9 mouse cellular contexts compared by ENCODE assay signal in the genomic region with DNA sequence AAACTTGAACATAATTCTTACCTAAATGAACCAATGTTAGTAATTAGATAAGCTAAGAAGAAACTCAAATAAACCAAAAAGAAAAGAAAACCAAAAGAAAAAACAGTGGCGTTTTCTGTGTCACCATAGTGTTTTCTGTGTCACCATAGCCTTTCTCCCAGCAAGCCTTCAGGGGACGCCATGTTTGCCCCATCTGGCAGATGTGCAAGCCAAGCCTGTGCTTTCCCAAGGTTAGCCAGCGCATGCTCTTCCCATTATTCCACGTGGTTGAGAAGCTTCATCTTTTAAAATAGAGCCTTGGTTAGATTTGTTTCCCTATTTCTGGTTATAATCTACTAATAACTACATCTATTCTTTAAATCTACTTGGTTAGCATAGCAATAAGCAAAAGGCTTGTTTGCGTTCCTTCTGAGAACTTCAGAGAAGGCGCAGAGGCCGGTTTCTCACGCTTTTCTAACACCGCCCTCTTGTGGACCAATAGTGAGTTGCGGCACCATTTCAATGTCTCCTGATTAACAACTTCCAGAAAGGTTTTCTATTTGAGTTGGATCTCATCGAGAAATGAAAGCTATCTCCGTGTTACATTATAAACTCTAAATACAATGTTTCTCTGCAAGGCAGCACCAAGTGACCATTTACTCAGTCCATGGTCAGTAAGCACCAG. TPM values are rescaled to one million over a fixed set of nuclear protein-coding genes. Genes with fewer than 3 reads are reported as not detected.
A peak's percentile ranks its signal among the peaks of the same experiment; 100 is the strongest.
DNase-seq lines count a peak whose midpoint lies in the region; ATAC-seq and TF ChIP-seq lines count a peak whose summit lies in the region.
"Had no signal": no experiment of that assay in that cellular context is flagged by ENCODE, and none has a peak within 500 bp of the region (broad histone marks: within the 10 kb centered on the region; RNA-seq: fewer than 3 reads in every experiment).

No protein-coding gene starts in this region.

- no peak overlapping the region for H3K4me2 ChIP-seq in intestine, postnatal 0 days (replicated peaks; ENCODE audit: low read depth)
- H3K4me2 ChIP-seq in intestine, embryonic 15.5 days (replicated peaks) = no peak overlapping the region

- no peak for ATAC-seq in intestine, postnatal 0 days
- no peak for ATAC-seq in intestine, embryonic 15.5 days
- ATAC-seq in megakaryocyte-erythroid progenitor cell, adult 5-6 weeks (replicated peaks; ENCODE audit: low FRiP score, low TSS enrichment, poor library complexity, severe bottlenecking) = peak; percentile 69

- no peaks in the 10 kb centered on the region for H3K27me3 ChIP-seq in intestine, postnatal 0 days (replicated peaks; ENCODE audit: control insufficient read depth, insufficient read depth, low read length)
- no peaks in the 10 kb centered on the region for H3K27me3 ChIP-seq in intestine, embryonic 15.5 days (replicated peaks)

- no peak overlapping the region for H3K27ac ChIP-seq in intestine, postnatal 0 days (ENCODE audit: low read depth, low read length)
- H3K27ac ChIP-seq in intestine, embryonic 15.5 days = no peak overlapping the region

- no peaks in the 10 kb centered on the region for H3K4me1 ChIP-seq in intestine, postnatal 0 days (replicated peaks; ENCODE audit: control insufficient read depth, insufficient read depth, low read length)
- no peaks in the 10 kb centered on the region for H3K4me1 ChIP-seq in intestine, embryonic 15.5 days (replicated peaks)

- H3K4me3 ChIP-seq in intestine, postnatal 0 days (ENCODE audit: low read depth, low read length) = no peak overlapping the region
- no peak overlapping the region for H3K4me3 ChIP-seq in intestine, embryonic 15.5 days (replicated peaks)

- peak; percentile 36 for DNase-seq in Muller cell, postnatal 12 days (ENCODE audit: inconsistent ontology term)
- DNase-seq in cerebellum, postnatal 25 days = peak; percentile 67 to 83
- peak; percentile 22 for DNase-seq in gastrocnemius, postnatal 25 days
- DNase-seq in layer of hippocampus, adult 9-11 months = peak; percentile 40
- peak; percentile 43 for DNase-seq in testis, postnatal 14 days (ENCODE audit: low spot score)

- no peaks in the 10 kb centered on the region for H3K36me3 ChIP-seq in intestine, postnatal 0 days (ENCODE audit: control insufficient read depth, insufficient read depth)
- H3K36me3 ChIP-seq in intestine, embryonic 15.5 days = no peaks in the 10 kb centered on the region

- peak; percentile 88 for TF ChIP-seq CTCF in intestine, postnatal 0 days (IDR thresholded peaks at IDR 0.05; ENCODE audit: low read depth)

- no peaks in the 10 kb centered on the region for H3K9me3 ChIP-seq in intestine, postnatal 0 days (ENCODE audit: control insufficient read depth)
- no peaks in the 10 kb centered on the region for H3K9me3 ChIP-seq in intestine, embryonic 15.5 days

- no peak overlapping the region for H3K9ac ChIP-seq in intestine, postnatal 0 days (ENCODE audit: low read depth, low read length)
- no peak overlapping the region for H3K9ac ChIP-seq in intestine, embryonic 15.5 days

- 17% methylated on average over 12 of the region's 12 CpGs for WGBS in intestine, postnatal 0 days
- 16% methylated on average over 12 of the region's 12 CpGs for WGBS in intestine, embryonic 15.5 days

RNA-seq across cellular contexts. Expression of a gene that starts 22.7 kb away (rescaled TPM):
- polyA plus RNA-seq in intestine, postnatal 0 days (2015; fragmentation: Nextera tagmentation; extraction: Ambion mirVana) = 9.3 and 9.8 TPM in 2 replicates
- 34.0 and 35.7 TPM in 2 replicates for polyA plus RNA-seq in intestine, embryonic 15.5 days (2015; fragmentation: Nextera tagmentation; extraction: Ambion mirVana)
- total RNA-seq in gastrocnemius, postnatal 25 days (2021) = 1 to 10 TPM; 3.4 to 4.1 TPM
- total RNA-seq in megakaryocyte-erythroid progenitor cell, adult 5-6 weeks (2014; fragmentation: Nextera tagmentation) = 34.4 and 45.7 TPM in 2 replicates
- 57.2 and 67.9 TPM in 2 replicates for total RNA-seq in megakaryocyte-erythroid progenitor cell, adult 5-6 weeks (2017)

RNA-seq across cellular contexts. Expression of a gene that starts 22.8 kb away (rescaled TPM):
- 18.9 and 19.3 TPM in 2 replicates for polyA plus RNA-seq in intestine, postnatal 0 days (2015; fragmentation: Nextera tagmentation; extraction: Ambion mirVana)
- polyA plus RNA-seq in intestine, embryonic 15.5 days (2015; fragmentation: Nextera tagmentation; extraction: Ambion mirVana) = 22.2 and 22.5 TPM in 2 replicates
- 10 to 100 TPM; 13.8 to 13.9 TPM for total RNA-seq in gastrocnemius, postnatal 25 days (2021)
- 37.7 and 42.4 TPM in 2 replicates for total RNA-seq in megakaryocyte-erythroid progenitor cell, adult 5-6 weeks (2014; fragmentation: Nextera tagmentation)
- total RNA-seq in megakaryocyte-erythroid progenitor cell, adult 5-6 weeks (2017) = 21.6 and 25.0 TPM in 2 replicates

RNA-seq across cellular contexts. Expression of a gene that starts 33.9 kb away (rescaled TPM):
- 13.8 and 15.1 TPM in 2 replicates for polyA plus RNA-seq in intestine, postnatal 0 days (2015; fragmentation: Nextera tagmentation; extraction: Ambion mirVana)
- polyA plus RNA-seq in intestine, embryonic 15.5 days (2015; fragmentation: Nextera tagmentation; extraction: Ambion mirVana) = 15.6 and 18.1 TPM in 2 replicates
- 1 to 10 TPM; 2.3 to 3.6 TPM for total RNA-seq in gastrocnemius, postnatal 25 days (2021)
- 0.79 and 1.1 TPM in 2 replicates for total RNA-seq in megakaryocyte-erythroid progenitor cell, adult 5-6 weeks (2014; fragmentation: Nextera tagmentation)
- total RNA-seq in megakaryocyte-erythroid progenitor cell, adult 5-6 weeks (2017) = 1.5 and 2.0 TPM in 2 replicates
- total RNA-seq: neutrophil, adult 5-6 weeks had no signal

RNA-seq across cellular contexts. Expression of a gene that starts 39.6 kb away (rescaled TPM):
- polyA plus RNA-seq in intestine, postnatal 0 days (2015; fragmentation: Nextera tagmentation; extraction: Ambion mirVana) = not detected in 2 replicates
- not detected in 2 replicates for polyA plus RNA-seq in intestine, embryonic 15.5 days (2015; fragmentation: Nextera tagmentation; extraction: Ambion mirVana)
- total RNA-seq in gastrocnemius, postnatal 25 days (2021) = not detected
- total RNA-seq in megakaryocyte-erythroid progenitor cell, adult 5-6 weeks (2014; fragmentation: Nextera tagmentation) = not detected in 2 replicates
- total RNA-seq in megakaryocyte-erythroid progenitor cell, adult 5-6 weeks (2017) = not detected in 2 replicates
- total RNA-seq: neutrophil, adult 5-6 weeks had no signal

Comparison
In these comparisons a context has a peak if more than half of its experiments do, and no peak if none do; other contexts are left out.
1. DNase-seq: peak in every context shown above with its lines; median percentile 75 in cerebellum, postnatal 25 days; 43 in testis, postnatal 14 days; 40 in layer of hippocampus, adult 9-11 months; 36 in Muller cell, postnatal 12 days; 22 in gastrocnemius, postnatal 25 days.
2. RNA of a gene that starts 22.7 kb away (total RNA-seq): 34.4 to 67.9 TPM in megakaryocyte-erythroid progenitor cell, adult 5-6 weeks; 3.4 to 4.1 TPM in gastrocnemius, postnatal 25 days; every median in the first group is over 4 times any median in the second.